ENCODE assay signal across 24 mouse cellular contexts in genomic region chr2:84018330-84018729, GRCm38 (mm10). TPM values are rescaled to one million over a fixed set of nuclear protein-coding genes. Genes with fewer than 3 reads are reported as not detected.
A peak's percentile ranks its signal among the peaks of the same experiment; 100 is the strongest.
DNase-seq lines count a peak whose midpoint lies in the region; ATAC-seq lines count a peak whose summit lies in the region.
"Had no signal": no experiment of that assay in that cellular context is flagged by ENCODE, and none has a peak within 500 bp of the region (broad histone marks: within the 10 kb centered on the region; RNA-seq: fewer than 3 reads in every experiment).

No protein-coding gene starts in this region.

- no peaks in the 10 kb centered on the region for H3K9me3 ChIP-seq in heart, embryonic 12.5 days (replicated peaks)
- H3K9me3 ChIP-seq in liver, embryonic 12.5 days (replicated peaks), result no peaks in the 10 kb centered on the region
- no peaks in the 10 kb centered on the region for H3K9me3 ChIP-seq in liver, embryonic 11.5 days (ENCODE audit: control insufficient read depth, low read length)
- no peaks in the 10 kb centered on the region for H3K9me3 ChIP-seq in forebrain, embryonic 10.5 days
- H3K9me3 ChIP-seq: embryonic facial prominence, embryonic 13.5 days; forebrain, embryonic 15.5 days; hindbrain, embryonic 15.5 days; limb, embryonic 10.5 days; neural tube, embryonic 15.5 days had no signal

- no peak for DNase-seq in heart, adult 8-10 months (ENCODE audit: low spot score)
- DNase-seq in liver, embryonic 11.5 days (ENCODE audit: low spot score), result no peak
- DNase-seq in Muller cell, postnatal 12 days (ENCODE audit: inconsistent ontology term), result peak; percentile 16
- no peak for DNase-seq in forebrain, embryonic 10.5 days (ENCODE audit: extremely low spot score, low spot score)
- DNase-seq: cerebellum, postnatal 14 days; gastrocnemius, postnatal 10 days; layer of hippocampus, postnatal 36 days; right cerebral cortex, postnatal 14 days; thymus, postnatal 25 days had no signal

- peak overlapping the region; percentile 33; the same call in 1 of the 2 replicates for H3K4me2 ChIP-seq in heart, embryonic 12.5 days
- no peak overlapping the region for H3K4me2 ChIP-seq in liver, embryonic 12.5 days
- no peak overlapping the region for H3K4me2 ChIP-seq in liver, embryonic 11.5 days
- H3K4me2 ChIP-seq: embryonic facial prominence, embryonic 13.5 days; forebrain, embryonic 15.5 days; hindbrain, embryonic 15.5 days; neural tube, embryonic 15.5 days had no signal

- H3K4me1 ChIP-seq in heart, embryonic 12.5 days (replicated peaks), result peaks cover 17% of the 10 kb centered on the region
- peaks cover 26% of the 10 kb centered on the region for H3K4me1 ChIP-seq in liver, embryonic 12.5 days
- 0 out of 2 replicates have a peak, but pooled peaks cover 2% of the 10 kb centered on the region for H3K4me1 ChIP-seq in liver, embryonic 11.5 days (replicated peaks; ENCODE audit: control insufficient read depth, insufficient read depth, low read length)
- no peaks in the 10 kb centered on the region for H3K4me1 ChIP-seq in forebrain, embryonic 10.5 days
- H3K4me1 ChIP-seq: forebrain, embryonic 15.5 days; hindbrain, embryonic 15.5 days; neural tube, embryonic 15.5 days had no signal

- no peaks in the 10 kb centered on the region for H3K36me3 ChIP-seq in heart, embryonic 12.5 days
- H3K36me3 ChIP-seq in liver, embryonic 12.5 days, result no peaks in the 10 kb centered on the region
- H3K36me3 ChIP-seq in liver, embryonic 11.5 days (ENCODE audit: control insufficient read depth, insufficient read depth, low read length), result no peaks in the 10 kb centered on the region
- no peaks in the 10 kb centered on the region for H3K36me3 ChIP-seq in forebrain, embryonic 10.5 days (replicated peaks)
- H3K36me3 ChIP-seq: embryonic facial prominence, embryonic 13.5 days; forebrain, embryonic 15.5 days; hindbrain, embryonic 15.5 days; limb, embryonic 10.5 days; neural tube, embryonic 15.5 days had no signal

- ATAC-seq in heart, embryonic 12.5 days (ENCODE audit: insufficient number of reproducible peaks, low FRiP score), result peak; percentile 69
- ATAC-seq in liver, embryonic 12.5 days, result no peak
- no peak for ATAC-seq in liver, embryonic 11.5 days (replicated peaks; ENCODE audit: low FRiP score)
- peak; percentile 30 for ATAC-seq in megakaryocyte, adult 5-6 weeks (ENCODE audit: poor library complexity, severe bottlenecking)
- no peak for ATAC-seq in cerebellum, adult (ENCODE audit: insufficient number of reproducible peaks, low FRiP score, low TSS enrichment)
- ATAC-seq: forebrain, embryonic 15.5 days; Patski had no signal

- H3K27me3 ChIP-seq in heart, embryonic 12.5 days (replicated peaks), result no peaks in the 10 kb centered on the region
- H3K27me3 ChIP-seq in liver, embryonic 12.5 days (replicated peaks), result no peaks in the 10 kb centered on the region
- no peaks in the 10 kb centered on the region for H3K27me3 ChIP-seq in liver, embryonic 11.5 days (replicated peaks; ENCODE audit: control insufficient read depth, insufficient read depth, low read length)
- no peaks in the 10 kb centered on the region for H3K27me3 ChIP-seq in forebrain, embryonic 10.5 days (ENCODE audit: poor library complexity, severe bottlenecking)
- H3K27me3 ChIP-seq: embryonic facial prominence, embryonic 13.5 days; forebrain, embryonic 15.5 days; hindbrain, embryonic 15.5 days; neural tube, embryonic 15.5 days had no signal

- H3K9ac ChIP-seq in heart, embryonic 12.5 days, result no peak overlapping the region
- no peak overlapping the region for H3K9ac ChIP-seq in liver, embryonic 12.5 days
- no peak overlapping the region for H3K9ac ChIP-seq in liver, embryonic 11.5 days (ENCODE audit: low read depth, low read length)
- H3K9ac ChIP-seq: embryonic facial prominence, embryonic 13.5 days; forebrain, embryonic 15.5 days; hindbrain, embryonic 15.5 days; neural tube, embryonic 15.5 days had no signal

- no peak overlapping the region for H3K4me3 ChIP-seq in heart, embryonic 12.5 days
- H3K4me3 ChIP-seq in liver, embryonic 12.5 days, result no peak overlapping the region
- H3K4me3 ChIP-seq in liver, embryonic 11.5 days (ENCODE audit: low read depth, low read length), result no peak overlapping the region
- no peak overlapping the region for H3K4me3 ChIP-seq in forebrain, embryonic 10.5 days
- H3K4me3 ChIP-seq: embryonic facial prominence, embryonic 13.5 days; forebrain, embryonic 15.5 days; hindbrain, embryonic 15.5 days; limb, embryonic 10.5 days; neural tube, embryonic 15.5 days had no signal

- peak overlapping the region; percentile 26; the same call in 1 of the 2 replicates for H3K27ac ChIP-seq in heart, embryonic 12.5 days (ENCODE audit: poor library complexity, severe bottlenecking)
- H3K27ac ChIP-seq in liver, embryonic 12.5 days, result 0 out of 2 replicates have a peak overlapping the region, but pooled peaks have one; percentile 14
- no peak overlapping the region for H3K27ac ChIP-seq in liver, embryonic 11.5 days (ENCODE audit: low read depth, low read length)
- no peak overlapping the region for H3K27ac ChIP-seq in forebrain, embryonic 10.5 days
- H3K27ac ChIP-seq: embryonic facial prominence, embryonic 13.5 days; forebrain, embryonic 15.5 days; hindbrain, embryonic 15.5 days; limb, embryonic 10.5 days; macrophage; neural tube, embryonic 15.5 days had no signal

- 11% methylated on average over 3 of the region's 3 CpGs for WGBS in heart, embryonic 12.5 days
- WGBS in liver, embryonic 12.5 days (ENCODE audit: insufficient replicate concordance), result 41% methylated on average over 3 of the region's 3 CpGs
- 54% methylated on average over 3 of the region's 3 CpGs for WGBS in liver, embryonic 11.5 days
- WGBS in forebrain, embryonic 10.5 days, result 88% methylated on average over 3 of the region's 3 CpGs

RNA-seq across cellular contexts. Expression of gene Gm13691, which starts 28.0 kb away (rescaled TPM):
- not detected in 2 replicates for polyA plus RNA-seq in heart, embryonic 12.5 days (2016; fragmentation: Nextera tagmentation; extraction: Ambion mirVana)
- total RNA-seq in heart, adult 8-10 months (2022), result 1 to 10 TPM in 1 of 4 experiments, under 1 TPM in 3; 0.75 to 1.0 (median 0.76) TPM
- not detected in 2 replicates for polyA plus RNA-seq in liver, embryonic 12.5 days (2016; fragmentation: Nextera tagmentation; extraction: Ambion mirVana)
- not detected in 2 replicates for polyA plus RNA-seq in liver, embryonic 11.5 days (2014; fragmentation: Nextera tagmentation; extraction: Ambion mirVana)
- total RNA-seq in megakaryocyte, adult 5-6 weeks (2015), result not detected in 2 replicates
- total RNA-seq in megakaryocyte, adult 5-6 weeks (2017), result not detected in 2 replicates
- not detected in 2 replicates for polyA plus RNA-seq in forebrain, embryonic 10.5 days (2016; fragmentation: Nextera tagmentation; extraction: Ambion mirVana)
- total RNA-seq: midbrain, postnatal 0 days had no signal
- polyA plus RNA-seq: embryonic facial prominence, embryonic 13.5 days; forebrain, embryonic 15.5 days; hindbrain, embryonic 15.5 days; kidney, embryonic 16.5 days; limb, embryonic 10.5 days; macrophage; midbrain, postnatal 0 days; neural tube, embryonic 15.5 days; stomach, embryonic 14.5 days had no signal

RNA-seq across cellular contexts. Expression of gene Gm13697, which starts 33.8 kb away (rescaled TPM):
- not detected in 2 replicates for polyA plus RNA-seq in heart, embryonic 12.5 days (2016; fragmentation: Nextera tagmentation; extraction: Ambion mirVana)
- 1 to 10 TPM in 1 of 4 experiments, under 1 TPM in 3; 0.75 to 1.0 (median 0.76) TPM for total RNA-seq in heart, adult 8-10 months (2022)
- polyA plus RNA-seq in liver, embryonic 12.5 days (2016; fragmentation: Nextera tagmentation; extraction: Ambion mirVana), result not detected in 2 replicates
- polyA plus RNA-seq in liver, embryonic 11.5 days (2014; fragmentation: Nextera tagmentation; extraction: Ambion mirVana), result not detected in 2 replicates
- not detected in 2 replicates for total RNA-seq in megakaryocyte, adult 5-6 weeks (2015)
- not detected in 2 replicates for total RNA-seq in megakaryocyte, adult 5-6 weeks (2017)
- not detected in 2 replicates for polyA plus RNA-seq in forebrain, embryonic 10.5 days (2016; fragmentation: Nextera tagmentation; extraction: Ambion mirVana)
- total RNA-seq: midbrain, postnatal 0 days had no signal
- polyA plus RNA-seq: embryonic facial prominence, embryonic 13.5 days; forebrain, embryonic 15.5 days; hindbrain, embryonic 15.5 days; kidney, embryonic 16.5 days; limb, embryonic 10.5 days; macrophage; midbrain, postnatal 0 days; neural tube, embryonic 15.5 days; stomach, embryonic 14.5 days had no signal

RNA-seq across cellular contexts. Expression of gene Gm13694, which starts 39.6 kb away (rescaled TPM):
- polyA plus RNA-seq in heart, embryonic 12.5 days (2016; fragmentation: Nextera tagmentation; extraction: Ambion mirVana), result not detected in 2 replicates
- total RNA-seq in heart, adult 8-10 months (2022), result 1 to 10 TPM in 1 of 4 experiments, under 1 TPM in 3; 0.75 to 1.0 (median 0.76) TPM
- not detected in 2 replicates for polyA plus RNA-seq in liver, embryonic 12.5 days (2016; fragmentation: Nextera tagmentation; extraction: Ambion mirVana)
- not detected in 2 replicates for polyA plus RNA-seq in liver, embryonic 11.5 days (2014; fragmentation: Nextera tagmentation; extraction: Ambion mirVana)
- not detected in 2 replicates for total RNA-seq in megakaryocyte, adult 5-6 weeks (2015)
- not detected in 2 replicates for total RNA-seq in megakaryocyte, adult 5-6 weeks (2017)
- polyA plus RNA-seq in forebrain, embryonic 10.5 days (2016; fragmentation: Nextera tagmentation; extraction: Ambion mirVana), result not detected in 2 replicates
- total RNA-seq: midbrain, postnatal 0 days had no signal
- polyA plus RNA-seq: embryonic facial prominence, embryonic 13.5 days; forebrain, embryonic 15.5 days; hindbrain, embryonic 15.5 days; kidney, embryonic 16.5 days; limb, embryonic 10.5 days; macrophage; midbrain, postnatal 0 days; neural tube, embryonic 15.5 days; stomach, embryonic 14.5 days had no signal

RNA-seq across cellular contexts. Expression of gene Gm13696, which starts 45.4 kb away (rescaled TPM):
- polyA plus RNA-seq in heart, embryonic 12.5 days (2016; fragmentation: Nextera tagmentation; extraction: Ambion mirVana), result not detected in 2 replicates
- total RNA-seq in heart, adult 8-10 months (2022), result 1 to 10 TPM in 1 of 4 experiments, under 1 TPM in 3; 0.75 to 1.0 (median 0.76) TPM
- not detected in 2 replicates for polyA plus RNA-seq in liver, embryonic 12.5 days (2016; fragmentation: Nextera tagmentation; extraction: Ambion mirVana)
- polyA plus RNA-seq in liver, embryonic 11.5 days (2014; fragmentation: Nextera tagmentation; extraction: Ambion mirVana), result not detected in 2 replicates
- not detected in 2 replicates for total RNA-seq in megakaryocyte, adult 5-6 weeks (2015)
- total RNA-seq in megakaryocyte, adult 5-6 weeks (2017), result not detected in 2 replicates
- not detected in 2 replicates for polyA plus RNA-seq in forebrain, embryonic 10.5 days (2016; fragmentation: Nextera tagmentation; extraction: Ambion mirVana)
- total RNA-seq: midbrain, postnatal 0 days had no signal
- polyA plus RNA-seq: embryonic facial prominence, embryonic 13.5 days; forebrain, embryonic 15.5 days; hindbrain, embryonic 15.5 days; kidney, embryonic 16.5 days; limb, embryonic 10.5 days; macrophage; midbrain, postnatal 0 days; neural tube, embryonic 15.5 days; stomach, embryonic 14.5 days had no signal

RNA-seq across cellular contexts. Expression of gene Gm13695, which starts 51.2 kb away (rescaled TPM):
- not detected in 2 replicates for polyA plus RNA-seq in heart, embryonic 12.5 days (2016; fragmentation: Nextera tagmentation; extraction: Ambion mirVana)
- under 1 TPM in 1 of 4 experiments, not detected in 3; 0.75 TPM for total RNA-seq in heart, adult 8-10 months (2022)
- polyA plus RNA-seq in liver, embryonic 12.5 days (2016; fragmentation: Nextera tagmentation; extraction: Ambion mirVana), result not detected in 2 replicates
- not detected in 2 replicates for polyA plus RNA-seq in liver, embryonic 11.5 days (2014; fragmentation: Nextera tagmentation; extraction: Ambion mirVana)
- not detected in 2 replicates for total RNA-seq in megakaryocyte, adult 5-6 weeks (2015)
- not detected in 2 replicates for total RNA-seq in megakaryocyte, adult 5-6 weeks (2017)
- not detected in 2 replicates for polyA plus RNA-seq in forebrain, embryonic 10.5 days (2016; fragmentation: Nextera tagmentation; extraction: Ambion mirVana)
- total RNA-seq: adrenal gland, adult 18-20 months; gastrocnemius, postnatal 10 days; midbrain, postnatal 0 days had no signal
- polyA plus RNA-seq: embryonic facial prominence, embryonic 13.5 days; forebrain, embryonic 15.5 days; hindbrain, embryonic 15.5 days; kidney, embryonic 16.5 days; limb, embryonic 10.5 days; macrophage; midbrain, postnatal 0 days; neural tube, embryonic 15.5 days; Patski; stomach, embryonic 14.5 days had no signal

Comparison
In these comparisons a context has a peak if more than half of its experiments do, and no peak if none do; other contexts are left out.
1. H3K27ac ChIP-seq: peak in heart, embryonic 12.5 days (single experiment) and liver, embryonic 12.5 days (single experiment); none in liver, embryonic 11.5 days (single experiment) and forebrain, embryonic 10.5 days (single experiment).
2. ATAC-seq: peak in heart, embryonic 12.5 days (single experiment) and megakaryocyte, adult 5-6 weeks (single experiment); none in liver, embryonic 12.5 days (single experiment), liver, embryonic 11.5 days (single experiment) and cerebellum, adult (single experiment).